Mouse (Mus musculus): ENCODE data around the gene Miga1.

DNA sequence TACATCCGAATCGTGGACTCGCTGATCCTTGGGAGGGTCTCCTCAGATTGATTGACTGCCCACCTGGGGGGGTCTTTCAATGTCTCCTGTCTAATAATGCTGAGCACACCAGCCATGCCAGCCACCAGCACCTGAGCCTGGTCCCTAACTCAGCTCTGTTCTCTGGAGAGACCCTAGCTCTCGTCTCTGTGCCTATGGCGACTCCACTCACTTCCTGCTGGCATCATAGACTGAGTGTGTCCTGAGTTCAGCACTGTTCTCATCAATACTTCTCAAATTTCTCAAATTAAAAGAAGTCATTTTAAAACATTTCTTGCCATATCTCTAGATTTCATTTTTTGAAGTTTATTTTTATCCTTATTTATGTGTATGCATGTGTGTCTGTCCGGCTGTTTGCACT, 8.1 kb downstream of the Miga1 start:
- TF ChIP-seq CTCF (IDR thresholded peaks at IDR 0.05; ENCODE audit: low read depth), result no peak
- TF ChIP-seq EP300 (IDR thresholded peaks at IDR 0.05; ENCODE audit: low read depth), result no peak

All from liver, embryonic 14.5 days (tissue).